Mouse (Mus musculus): ENCODE measurements around the gene Mcam. TPM values are rescaled to one million over a fixed set of nuclear protein-coding genes. Genes with fewer than 3 reads are reported as not detected.

The Mcam gene
- polyA plus RNA-seq, 1 experiment from 2014 or later = 9.0 TPM

DNA sequence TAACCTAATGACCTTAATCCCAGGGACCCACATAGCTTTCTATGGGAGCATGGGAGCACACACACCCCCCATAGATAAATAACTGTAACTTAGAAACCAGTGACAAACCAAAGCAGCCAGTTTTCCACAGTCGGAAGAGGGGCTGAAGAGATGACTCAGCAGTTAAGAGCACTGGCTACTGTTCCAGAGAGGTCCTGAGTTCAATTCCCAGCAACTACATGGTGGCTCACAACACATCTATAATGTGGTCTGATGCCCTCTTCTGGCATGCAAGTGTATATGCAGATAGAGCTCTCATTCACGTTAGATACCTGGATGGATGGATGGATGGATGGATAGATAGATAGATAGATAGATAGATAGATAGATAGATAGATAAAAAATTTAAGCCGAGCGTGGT is 18.1 kb upstream of the Mcam start:
- Histone ChIP-seq H3K36me3 (ENCODE audit: control insufficient read depth, insufficient read depth, low read length) (no peaks in the 10 kb centered on the region), H3K27me3 (ENCODE audit: control insufficient read depth, insufficient read depth, low read length) (no peaks in the 10 kb centered on the region), H3K9ac (replicated peaks; ENCODE audit: low read depth, low read length) (no peak overlapping the region), H3K9me3 (ENCODE audit: control insufficient read depth, low read length) (no peaks in the 10 kb centered on the region), H3K4me1 (ENCODE audit: control insufficient read depth, insufficient read depth, low read length) (no peaks in the 10 kb centered on the region), H3K27ac (ENCODE audit: low read depth, low read length) (no peak overlapping the region), H3K4me2 (ENCODE audit: low read depth, low read length) (no peak overlapping the region), H3K4me3 (ENCODE audit: low read depth, low read length) (no peak overlapping the region)
- no peak for ATAC-seq (ENCODE audit: low read depth)
- 94% methylated on average over 4 of the region's 4 CpGs for WGBS

DNA sequence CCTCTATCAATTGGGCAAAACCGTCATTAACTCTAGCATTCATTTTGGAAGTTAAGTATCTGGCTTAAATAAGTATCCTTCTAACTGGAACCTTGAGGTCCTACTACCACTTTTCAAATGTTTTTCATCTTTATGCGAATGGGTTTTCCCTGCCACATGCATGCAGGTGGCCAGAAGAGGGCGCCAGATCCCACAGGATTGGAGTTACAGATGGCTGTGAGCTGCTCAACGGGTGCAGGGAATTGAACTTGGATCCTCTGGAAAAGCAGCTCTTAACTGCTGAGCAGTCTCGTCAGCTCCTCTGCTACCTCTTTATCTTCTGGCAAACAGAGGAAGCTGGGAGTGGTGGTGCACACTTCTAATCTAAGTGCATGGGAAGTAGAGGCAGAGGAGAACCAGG is 15.3 kb upstream of the Mcam start:
- H3K9me3 ChIP-seq (ENCODE audit: control insufficient read depth, low read length) = no peaks in the 10 kb centered on the region
- H3K4me2 ChIP-seq (ENCODE audit: low read depth, low read length) = no peak overlapping the region
- H3K27ac ChIP-seq (ENCODE audit: low read depth, low read length) = no peak overlapping the region
- no peak overlapping the region for H3K9ac ChIP-seq (replicated peaks; ENCODE audit: low read depth, low read length)
- H3K27me3 ChIP-seq (ENCODE audit: control insufficient read depth, insufficient read depth, low read length) = no peaks in the 10 kb centered on the region
- ATAC-seq (ENCODE audit: low read depth) = no peak
- no peaks in the 10 kb centered on the region for H3K36me3 ChIP-seq (ENCODE audit: control insufficient read depth, insufficient read depth, low read length)
- H3K4me3 ChIP-seq (ENCODE audit: low read depth, low read length) = no peak overlapping the region
- WGBS = 47% methylated on average over 5 of the region's 5 CpGs
- no peaks in the 10 kb centered on the region for H3K4me1 ChIP-seq (ENCODE audit: control insufficient read depth, insufficient read depth, low read length)

DNA sequence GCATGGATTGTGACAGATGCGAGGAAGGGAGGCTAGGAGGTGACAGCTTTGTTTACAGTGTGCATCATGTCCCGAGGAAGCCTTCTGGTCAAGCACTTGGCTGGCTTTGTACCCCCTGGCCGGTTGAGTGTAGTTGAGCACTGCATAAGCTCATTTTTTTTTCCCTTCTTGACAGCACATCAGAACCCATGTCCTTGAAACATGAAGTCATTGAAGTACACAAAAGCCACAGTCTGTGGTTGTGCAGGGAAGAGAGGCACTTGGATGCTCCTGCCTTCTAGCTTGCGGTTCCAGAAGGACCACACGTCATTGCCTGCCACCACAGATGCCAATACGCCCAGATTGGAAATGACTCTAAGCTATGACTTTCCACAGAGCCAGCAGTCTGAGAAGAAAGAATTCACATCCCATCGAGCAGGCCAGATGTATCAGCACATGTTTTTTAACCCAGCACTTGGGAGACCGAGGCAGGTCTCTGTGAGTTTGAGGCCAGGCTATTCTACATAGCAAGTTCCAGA is 14.3 kb upstream of the Mcam start:
- H3K27ac ChIP-seq (ENCODE audit: low read depth, low read length) = no peak overlapping the region
- no peaks in the 10 kb centered on the region for H3K27me3 ChIP-seq (ENCODE audit: control insufficient read depth, insufficient read depth, low read length)
- H3K36me3 ChIP-seq (ENCODE audit: control insufficient read depth, insufficient read depth, low read length) = no peaks in the 10 kb centered on the region
- no peak overlapping the region for H3K9ac ChIP-seq (replicated peaks; ENCODE audit: low read depth, low read length)
- ATAC-seq (ENCODE audit: low read depth) = no peak
- H3K4me3 ChIP-seq (ENCODE audit: low read depth, low read length) = no peak overlapping the region
- no peaks in the 10 kb centered on the region for H3K9me3 ChIP-seq (ENCODE audit: control insufficient read depth, low read length)
- WGBS = 85% methylated on average over 8 of the region's 8 CpGs
- H3K4me1 ChIP-seq (ENCODE audit: control insufficient read depth, insufficient read depth, low read length) = no peaks in the 10 kb centered on the region
- H3K4me2 ChIP-seq (ENCODE audit: low read depth, low read length) = no peak overlapping the region

DNA sequence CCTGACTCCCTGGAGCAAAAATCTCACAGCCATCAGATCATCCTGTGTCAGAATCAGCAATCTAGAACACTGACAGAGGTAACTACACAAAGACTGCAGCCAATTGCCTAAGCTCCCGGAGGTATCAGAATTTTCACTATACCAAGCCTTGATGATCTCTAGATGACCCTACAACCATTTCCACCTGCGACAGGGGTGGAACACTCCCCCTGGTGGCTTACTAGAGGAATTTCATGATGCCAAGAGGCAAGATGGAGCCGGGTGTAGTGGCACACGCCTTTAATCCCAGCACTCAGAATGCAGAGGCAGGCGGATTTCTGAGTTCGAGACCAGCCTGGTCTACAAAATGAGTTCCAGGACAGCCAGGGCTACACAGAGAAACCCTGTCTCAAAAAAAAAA is 10.0 kb upstream of the Mcam start:
- Histone ChIP-seq H3K9me3 (ENCODE audit: control insufficient read depth, low read length) (no peaks in the 10 kb centered on the region), H3K9ac (replicated peaks; ENCODE audit: low read depth, low read length) (no peak overlapping the region), H3K4me3 (ENCODE audit: low read depth, low read length) (no peak overlapping the region), H3K4me2 (ENCODE audit: low read depth, low read length) (no peak overlapping the region), H3K4me1 (ENCODE audit: control insufficient read depth, insufficient read depth, low read length) (no peaks in the 10 kb centered on the region), H3K27me3 (ENCODE audit: control insufficient read depth, insufficient read depth, low read length) (no peaks in the 10 kb centered on the region), H3K36me3 (ENCODE audit: control insufficient read depth, insufficient read depth, low read length) (no peaks in the 10 kb centered on the region), H3K27ac (ENCODE audit: low read depth, low read length) (no peak overlapping the region)
- WGBS = 74% methylated on average over 6 of the region's 6 CpGs
- no peak for ATAC-seq (ENCODE audit: low read depth)

DNA sequence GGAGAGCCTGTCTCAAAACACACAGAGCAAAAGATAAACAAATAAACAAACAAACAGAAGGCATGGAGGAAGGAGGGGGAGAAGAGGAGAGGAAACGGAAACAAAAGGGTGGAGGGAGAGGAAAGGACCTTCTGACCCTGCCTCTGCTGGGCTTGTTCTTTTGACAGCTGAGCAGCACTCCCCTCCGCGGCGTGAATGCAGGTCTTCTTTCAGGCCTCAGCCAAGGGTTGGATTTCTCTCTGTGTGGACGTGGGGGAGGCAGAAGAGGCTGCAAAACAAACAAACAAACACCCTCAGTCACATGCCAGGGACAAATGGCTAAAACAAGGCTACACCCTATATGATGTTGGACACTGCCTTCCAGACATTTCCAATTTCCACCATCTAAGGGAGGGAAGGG is 9.2 kb upstream of the Mcam start:
- Histone ChIP-seq H3K4me2 (ENCODE audit: low read depth, low read length) (no peak overlapping the region), H3K4me1 (ENCODE audit: control insufficient read depth, insufficient read depth, low read length) (peaks cover 3% of the 10 kb centered on the region), H3K27me3 (ENCODE audit: control insufficient read depth, insufficient read depth, low read length) (no peaks in the 10 kb centered on the region), H3K9me3 (ENCODE audit: control insufficient read depth, low read length) (no peaks in the 10 kb centered on the region), H3K4me3 (ENCODE audit: low read depth, low read length) (no peak overlapping the region), H3K27ac (ENCODE audit: low read depth, low read length) (no peak overlapping the region), H3K9ac (replicated peaks; ENCODE audit: low read depth, low read length) (no peak overlapping the region), H3K36me3 (ENCODE audit: control insufficient read depth, insufficient read depth, low read length) (no peaks in the 10 kb centered on the region)
- no peak for ATAC-seq (ENCODE audit: low read depth)
- WGBS = 59% methylated on average over 5 of the region's 5 CpGs

DNA sequence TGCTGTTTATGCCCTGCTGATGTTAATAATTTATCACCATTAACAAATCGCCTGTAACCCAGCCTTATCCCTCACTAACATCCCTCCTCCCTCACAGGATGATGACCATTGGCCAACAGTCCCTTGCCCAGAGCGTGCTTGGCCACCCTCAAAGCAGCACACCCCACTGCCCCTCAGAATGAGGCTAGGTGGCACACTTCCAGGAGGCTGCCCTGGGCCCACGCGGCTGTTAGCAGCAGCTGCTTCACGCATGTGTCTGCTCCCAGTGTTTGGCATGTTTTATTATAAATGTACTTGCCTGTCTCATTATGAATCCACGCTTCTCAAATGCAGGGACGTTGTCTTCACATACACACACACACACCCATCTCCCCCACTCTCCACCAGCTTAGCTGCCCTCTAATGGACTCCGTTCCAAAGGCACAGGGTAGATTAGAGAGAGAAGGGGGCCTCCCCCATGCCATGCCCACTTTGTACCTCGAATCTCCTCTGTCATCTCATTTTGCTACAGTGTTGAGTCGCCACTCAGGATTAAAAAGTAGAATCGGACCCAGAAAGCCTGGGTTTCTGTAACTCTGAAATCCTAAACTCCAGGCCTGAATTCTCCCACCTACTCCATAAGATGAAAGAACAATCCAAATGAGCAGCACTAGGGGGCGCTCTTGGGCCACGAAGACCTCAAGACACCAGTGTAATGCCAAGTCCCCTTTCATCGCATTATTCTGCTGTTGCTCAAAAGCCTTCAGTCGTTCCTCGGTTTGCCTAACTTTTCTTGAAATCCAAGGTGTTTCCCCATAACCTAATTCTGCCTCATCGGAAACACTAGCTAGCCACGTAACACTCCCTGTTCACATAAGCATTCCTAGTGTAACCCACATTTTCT is 8.5 kb upstream of the Mcam start:
- no peaks in the 10 kb centered on the region for H3K27me3 ChIP-seq (ENCODE audit: control insufficient read depth, insufficient read depth, low read length)
- no peak overlapping the region for H3K27ac ChIP-seq (ENCODE audit: low read depth, low read length)
- H3K9me3 ChIP-seq (ENCODE audit: control insufficient read depth, low read length) = no peaks in the 10 kb centered on the region
- H3K36me3 ChIP-seq (ENCODE audit: control insufficient read depth, insufficient read depth, low read length) = no peaks in the 10 kb centered on the region
- WGBS = 30% methylated on average over 18 of the region's 18 CpGs
- peaks cover 7% of the 10 kb centered on the region for H3K4me1 ChIP-seq (ENCODE audit: control insufficient read depth, insufficient read depth, low read length)
- no peak overlapping the region for H3K9ac ChIP-seq (replicated peaks; ENCODE audit: low read depth, low read length)
- H3K4me2 ChIP-seq (ENCODE audit: low read depth, low read length) = 0 out of 2 replicates have a peak overlapping the region, but pooled peaks have one; percentile 14
- ATAC-seq (ENCODE audit: low read depth) = peak; percentile 67
- H3K4me3 ChIP-seq (ENCODE audit: low read depth, low read length) = no peak overlapping the region

DNA sequence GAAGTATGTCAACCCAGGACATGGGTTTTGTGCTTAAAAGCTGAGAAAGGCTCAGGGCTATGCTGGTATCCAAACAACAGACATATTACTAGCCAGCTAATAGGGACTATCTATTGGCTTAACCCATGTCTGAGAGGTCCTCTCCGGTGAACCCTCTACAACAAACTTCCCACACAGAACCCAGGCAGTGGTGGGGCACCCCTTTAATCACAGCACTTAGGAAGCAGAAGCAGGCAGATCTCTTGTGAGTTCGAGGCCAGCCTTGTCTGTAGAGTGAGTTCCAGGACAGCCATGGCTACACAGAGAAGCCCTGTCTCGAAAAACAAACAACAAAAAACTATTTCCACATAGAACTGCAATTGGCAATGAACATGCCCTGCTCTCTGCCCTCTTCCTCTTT is 7.5 kb upstream of the Mcam start:
- WGBS = 90% methylated on average over 3 of the region's 3 CpGs
- H3K4me1 ChIP-seq (ENCODE audit: control insufficient read depth, insufficient read depth, low read length) = peaks cover 7% of the 10 kb centered on the region
- no peaks in the 10 kb centered on the region for H3K36me3 ChIP-seq (ENCODE audit: control insufficient read depth, insufficient read depth, low read length)
- H3K9ac ChIP-seq (replicated peaks; ENCODE audit: low read depth, low read length) = no peak overlapping the region
- no peak overlapping the region for H3K27ac ChIP-seq (ENCODE audit: low read depth, low read length)
- no peaks in the 10 kb centered on the region for H3K9me3 ChIP-seq (ENCODE audit: control insufficient read depth, low read length)
- H3K4me2 ChIP-seq (ENCODE audit: low read depth, low read length) = no peak overlapping the region
- 0 out of 2 replicates have a peak, but pooled peaks cover 3% of the 10 kb centered on the region for H3K27me3 ChIP-seq (ENCODE audit: control insufficient read depth, insufficient read depth, low read length)
- no peak for ATAC-seq (ENCODE audit: low read depth)
- no peak overlapping the region for H3K4me3 ChIP-seq (ENCODE audit: low read depth, low read length)

DNA sequence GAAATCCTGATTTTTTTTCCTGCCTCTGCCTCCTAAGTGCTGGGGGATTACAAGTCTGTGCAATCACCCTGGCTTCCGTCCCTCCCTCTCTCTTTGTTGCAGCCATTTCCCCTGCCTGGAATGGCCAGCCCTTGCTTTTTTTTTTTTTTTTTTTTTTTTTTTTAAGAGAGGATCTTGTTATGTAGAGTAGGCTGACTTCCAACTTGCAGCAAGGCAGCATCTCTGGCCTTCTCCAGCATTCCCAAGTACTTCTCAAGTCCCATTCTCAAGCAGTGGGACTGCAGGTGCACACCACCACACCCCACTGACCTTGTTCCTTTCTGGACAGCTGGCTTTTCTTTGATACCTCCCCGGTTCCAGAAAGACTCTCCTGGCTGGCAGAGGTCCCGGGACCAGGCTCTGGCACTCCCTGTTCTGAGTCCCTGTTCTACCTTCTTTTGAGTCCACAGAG is 6.9 kb upstream of the Mcam start:
- Histone ChIP-seq H3K9me3 (ENCODE audit: control insufficient read depth, low read length) (no peaks in the 10 kb centered on the region), H3K9ac (replicated peaks; ENCODE audit: low read depth, low read length) (no peak overlapping the region), H3K27me3 (ENCODE audit: control insufficient read depth, insufficient read depth, low read length) (peaks cover 5% of the 10 kb centered on the region; the same call in 1 of the 2 replicates), H3K4me3 (ENCODE audit: low read depth, low read length) (no peak overlapping the region), H3K4me2 (ENCODE audit: low read depth, low read length) (no peak overlapping the region), H3K36me3 (ENCODE audit: control insufficient read depth, insufficient read depth, low read length) (no peaks in the 10 kb centered on the region), H3K27ac (ENCODE audit: low read depth, low read length) (no peak overlapping the region), H3K4me1 (ENCODE audit: control insufficient read depth, insufficient read depth, low read length) (peaks cover 7% of the 10 kb centered on the region)
- ATAC-seq (ENCODE audit: low read depth) = no peak
- WGBS = 55% methylated on average over 3 of the region's 3 CpGs

DNA sequence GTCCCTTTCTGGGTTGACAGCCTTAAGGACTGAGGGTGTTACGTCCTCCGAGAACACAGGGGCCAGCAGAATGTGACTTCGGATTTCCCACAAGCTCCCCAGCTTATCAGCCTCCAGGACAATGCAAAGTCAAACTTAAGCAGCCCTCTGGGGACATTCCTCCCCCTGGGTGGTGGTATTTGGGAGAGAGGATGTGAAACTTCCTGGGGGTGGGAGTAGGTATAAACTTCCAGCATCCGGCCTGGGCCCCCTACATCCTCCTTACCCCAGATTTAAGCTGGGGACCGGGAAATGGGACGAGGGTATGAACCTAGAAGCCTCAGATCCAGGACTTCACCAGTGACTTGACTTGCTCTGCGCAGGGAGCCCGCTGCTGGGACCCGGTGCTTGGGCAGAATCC is 4.6 kb upstream of the Mcam start:
- 11% methylated on average over 9 of the region's 9 CpGs for WGBS
- no peak for ATAC-seq (ENCODE audit: low read depth)
- no peak overlapping the region; the same call in 1 of the 2 replicates for H3K27ac ChIP-seq (ENCODE audit: low read depth, low read length)
- peaks cover 18% of the 10 kb centered on the region for H3K27me3 ChIP-seq (ENCODE audit: control insufficient read depth, insufficient read depth, low read length)
- H3K9me3 ChIP-seq (ENCODE audit: control insufficient read depth, low read length) = no peaks in the 10 kb centered on the region
- H3K4me3 ChIP-seq (ENCODE audit: low read depth, low read length) = peak overlapping the region; percentile 23
- H3K4me2 ChIP-seq (ENCODE audit: low read depth, low read length) = peak overlapping the region; percentile 53
- peaks cover 12% of the 10 kb centered on the region for H3K4me1 ChIP-seq (ENCODE audit: control insufficient read depth, insufficient read depth, low read length)
- no peaks in the 10 kb centered on the region for H3K36me3 ChIP-seq (ENCODE audit: control insufficient read depth, insufficient read depth, low read length)
- peak overlapping the region; percentile 46 for H3K9ac ChIP-seq (replicated peaks; ENCODE audit: low read depth, low read length)

All from neural tube, embryonic 14.5 days (tissue).